Mouse (Mus musculus) liver, postnatal 0 days (tissue): ENCODE data around the gene Gpc6. TPM values are rescaled to one million over a fixed set of nuclear protein-coding genes. Genes with fewer than 3 reads are reported as not detected.

Source experiments
- ATAC-seq: fragments of 200-750 bp; cut with Nextera tagmentation; 2 replicates; pipeline ENCODE4 v1.8.0; 2017; ENCODE audit warnings: mild to moderate bottlenecking, moderate library complexity
- DNase-seq: peaks from one replicate; pipeline ENCODE4 v3.0.0-alpha.2; 2016
- H3K27ac ChIP-seq: fragments of 300-500 bp; sonication (generic); 2 replicates; pipeline ENCODE4 v1.5.1; 2014; ENCODE audit warnings: antibody characterized with exemption, moderate library complexity, mild to moderate bottlenecking, low read depth
- H3K27me3 ChIP-seq: fragments of 300-500 bp; sonication (generic); 2 replicates; pipeline ENCODE4 v1.6.1; 2014; ENCODE audit warnings: low read length, control low read depth, mixed read lengths; ENCODE audit not compliant: insufficient read depth
- H3K36me3 ChIP-seq: fragments of 300-500 bp; sonication (generic); replicated peaks from 2 replicates; pipeline ENCODE4 v1.6.1; 2014; ENCODE audit warnings: mild to moderate bottlenecking, control low read depth, low read length, moderate library complexity, mixed read lengths; ENCODE audit not compliant: insufficient read depth
- H3K4me1 ChIP-seq: fragments of 300-500 bp; sonication (generic); 2 replicates; pipeline ENCODE4 v1.6.1; 2014; ENCODE audit warnings: antibody characterized with exemption, mild to moderate bottlenecking, control low read depth; ENCODE audit not compliant: insufficient read depth
- H3K4me2 ChIP-seq: fragments of 300-500 bp; sonication (generic); 2 replicates; pipeline ENCODE4 v1.6.1; 2014; ENCODE audit warnings: low read depth, mild to moderate bottlenecking, low read length, moderate library complexity, mixed read lengths
- H3K4me3 ChIP-seq: fragments of 300-500 bp; sonication (generic); 2 replicates; pipeline ENCODE4 v1.5.1; 2014; ENCODE audit warnings: low read depth, low read length
- H3K9ac ChIP-seq: fragments of 300-500 bp; sonication (generic); replicated peaks from 2 replicates; pipeline ENCODE4 v1.6.1; 2014; ENCODE audit warnings: mild to moderate bottlenecking, moderate library complexity
- H3K9me3 ChIP-seq: fragments of 300-500 bp; sonication (generic); 2 replicates; pipeline ENCODE4 v1.6.1; 2016; ENCODE audit warnings: mild to moderate bottlenecking, control low read depth, low read length, mixed read lengths
- CTCF ChIP-seq: sonication (generic); IDR thresholded peaks from 2 replicates; pipeline ENCODE4 v1.5.1; 2016; ENCODE audit warnings: antibody characterized with exemption, low read depth
- EP300 ChIP-seq: IDR thresholded peaks from 2 replicates; pipeline ENCODE4 v1.6.1; 2016; ENCODE audit warnings: antibody characterized with exemption, low read depth, mild to moderate bottlenecking
- WGBS: fragments of 180-500 bp; shearing (Covaris S2); extraction: QIAGEN DNeasy Blood & Tissue Kit; methylation state at CpG from one replicate; pipeline ENCODE4 v1.1.7; 2014; ENCODE audit not compliant: insufficient replicate concordance; 5-methylcytosine and 5-hydroxymethylcytosine counted together
- polyA plus RNA-seq: library from polyadenylated mRNA; unstranded; fragments of >200 nt; fragmentation: Nextera tagmentation; extraction: Ambion mirVana; gene quantifications from 2 replicates; pipeline ENCODE4 v1.2.1, GENCODE M21; 2015

The Gpc6 gene
- polyA plus RNA-seq, 1 experiment from 2014 or later: 4.8 TPM

- Histone ChIP-seq H3K4me1 (no peaks in the 10 kb centered on the region), H3K27me3 (no peaks in the 10 kb centered on the region), H3K27ac (no peak overlapping the region), H3K36me3 (no peaks in the 10 kb centered on the region), H3K4me3 (no peak overlapping the region), H3K9me3 (no peaks in the 10 kb centered on the region), H3K4me2 (no peak overlapping the region), H3K9ac (no peak overlapping the region)
- no peak for DNase-seq
- no peak for TF ChIP-seq EP300
- TF ChIP-seq CTCF: no peak
- ATAC-seq: no peak
- WGBS: 79% methylated on average over 3 of the region's 3 CpGs
Measured at GRCm38 (mm10) chr14:116974708-116975107, 49.6 kb downstream of the Gpc6 start.

- TF ChIP-seq CTCF (no peak), EP300 (no peak)
- no peak overlapping the region for H3K27ac ChIP-seq
- ATAC-seq: no peak
- no peaks in the 10 kb centered on the region for H3K4me1 ChIP-seq
- H3K4me3 ChIP-seq: no peak overlapping the region
- H3K9me3 ChIP-seq: no peaks in the 10 kb centered on the region
- H3K36me3 ChIP-seq: no peaks in the 10 kb centered on the region
- no peak for DNase-seq
- no peaks in the 10 kb centered on the region for H3K27me3 ChIP-seq
- no peak overlapping the region for H3K9ac ChIP-seq
- no peak overlapping the region for H3K4me2 ChIP-seq
- 59% methylated on average over 4 of the region's 4 CpGs for WGBS
Measured at GRCm38 (mm10) chr14:116975224-116975623, 50.1 kb downstream of the Gpc6 start.

GRCm38 (mm10) chr14:116977259-116977658, 52.1 kb downstream of the Gpc6 start:
- ATAC-seq (no peak), DNase-seq (no peak)
- no peaks in the 10 kb centered on the region for H3K36me3 ChIP-seq
- H3K4me2 ChIP-seq: no peak overlapping the region
- TF ChIP-seq EP300 (no peak), CTCF (no peak)
- no peaks in the 10 kb centered on the region for H3K4me1 ChIP-seq
- H3K27me3 ChIP-seq: no peaks in the 10 kb centered on the region
- H3K4me3 ChIP-seq: no peak overlapping the region
- no peak overlapping the region for H3K27ac ChIP-seq
- 37% methylated on average over 2 of the region's 2 CpGs for WGBS
- no peak overlapping the region for H3K9ac ChIP-seq
- H3K9me3 ChIP-seq: no peaks in the 10 kb centered on the region

- DNase-seq: no peak
- Histone ChIP-seq H3K27ac (no peak overlapping the region), H3K4me2 (no peak overlapping the region), H3K9ac (no peak overlapping the region), H3K4me3 (no peak overlapping the region), H3K27me3 (no peaks in the 10 kb centered on the region), H3K9me3 (no peaks in the 10 kb centered on the region), H3K36me3 (no peaks in the 10 kb centered on the region), H3K4me1 (no peaks in the 10 kb centered on the region)
- no peak for ATAC-seq
- no peak for TF ChIP-seq CTCF
- WGBS: 76% methylated on average over 10 of the region's 10 CpGs
Measured at GRCm38 (mm10) chr14:116979714-116980382, 54.7 kb downstream of the Gpc6 start.

- no peak overlapping the region for H3K4me2 ChIP-seq
- WGBS: 81% methylated on average over 4 of the region's 4 CpGs
- H3K9ac ChIP-seq: no peak overlapping the region
- no peak overlapping the region for H3K27ac ChIP-seq
- no peaks in the 10 kb centered on the region for H3K4me1 ChIP-seq
- no peaks in the 10 kb centered on the region for H3K27me3 ChIP-seq
- H3K4me3 ChIP-seq: no peak overlapping the region
- no peak for DNase-seq
- no peaks in the 10 kb centered on the region for H3K9me3 ChIP-seq
- no peaks in the 10 kb centered on the region for H3K36me3 ChIP-seq
- ATAC-seq: peak; percentile 41; the same call in 1 of the 2 replicates
- TF ChIP-seq CTCF (no peak), EP300 (no peak)
Measured at GRCm38 (mm10) chr14:116981711-116982110, 56.6 kb downstream of the Gpc6 start.

- ATAC-seq: no peak
- TF ChIP-seq EP300 (no peak), CTCF (0 out of 2 replicates have a peak, but pooled peaks have one; percentile 14)
Measured at GRCm38 (mm10) chr14:116987341-116987740, 62.2 kb downstream of the Gpc6 start.

More at GRCm38 (mm10) chr14:116987341-116987740, 62.2 kb downstream of the Gpc6 start:
- Histone ChIP-seq H3K9ac (no peak overlapping the region), H3K9me3 (no peaks in the 10 kb centered on the region), H3K36me3 (no peaks in the 10 kb centered on the region), H3K4me3 (no peak overlapping the region), H3K27me3 (no peaks in the 10 kb centered on the region), H3K27ac (no peak overlapping the region), H3K4me2 (no peak overlapping the region), H3K4me1 (no peaks in the 10 kb centered on the region)
- 76% methylated on average over 3 of the region's 3 CpGs for WGBS
- DNase-seq: no peak
